9 mouse cellular contexts compared by ENCODE assay signal in the genomic region with DNA sequence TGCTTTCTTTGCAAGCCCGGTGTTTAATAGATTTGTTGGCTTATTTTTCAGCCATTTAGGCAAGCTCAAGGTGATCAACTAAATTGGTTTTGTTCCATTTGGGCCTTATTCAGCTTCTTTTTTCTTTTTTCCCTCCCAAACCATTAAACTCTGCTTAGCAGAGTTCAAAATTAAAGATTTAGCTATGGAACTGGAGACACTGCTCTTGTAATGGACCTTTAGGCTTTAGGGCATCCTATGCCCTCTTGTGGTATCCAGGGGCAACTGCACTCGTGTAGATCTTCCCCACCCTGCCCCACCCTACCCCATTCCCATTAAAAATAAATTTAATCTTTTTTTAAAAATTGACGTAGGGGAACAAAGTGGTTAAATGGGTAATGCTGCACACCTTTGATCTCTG. TPM values are rescaled to one million over a fixed set of nuclear protein-coding genes. Genes with fewer than 3 reads are reported as not detected.
DNase-seq lines count a peak whose midpoint lies in the region; ATAC-seq and TF ChIP-seq lines count a peak whose summit lies in the region.
"Had no signal": no experiment of that assay in that cellular context is flagged by ENCODE, and none has a peak within 500 bp of the region (broad histone marks: within the 10 kb centered on the region; RNA-seq: fewer than 3 reads in every experiment).

No protein-coding gene starts in this region.

- no peaks in the 10 kb centered on the region for H3K27me3 ChIP-seq in thymus, adult 2 months (ENCODE audit: control insufficient read depth, insufficient read depth, low read length)
- H3K27me3 ChIP-seq in heart, postnatal 0 days (ENCODE audit: control insufficient read depth, insufficient read depth, low read length): no peaks in the 10 kb centered on the region
- no peaks in the 10 kb centered on the region for H3K27me3 ChIP-seq in limb, embryonic 15.5 days

- no peak for TF ChIP-seq CTCF in thymus, adult 2 months (IDR thresholded peaks at IDR 0.05; ENCODE audit: borderline replicate concordance, control insufficient read depth, extremely low read depth, insufficient read depth, low read length, poor library complexity)
- TF ChIP-seq CTCF in heart, postnatal 0 days (IDR thresholded peaks at IDR 0.05; ENCODE audit: low read depth): peak; percentile 64

- H3K27ac ChIP-seq in thymus, adult 2 months (ENCODE audit: control insufficient read depth, insufficient read depth, low read length): no peak overlapping the region
- H3K27ac ChIP-seq in heart, postnatal 0 days (ENCODE audit: low read depth): no peak overlapping the region
- H3K27ac ChIP-seq in limb, embryonic 15.5 days: no peak overlapping the region

- 50% methylated on average over 3 of the region's 3 CpGs for WGBS in thymus, adult 2 months
- WGBS in heart, postnatal 0 days: 43% methylated on average over 3 of the region's 3 CpGs
- 39% methylated on average over 3 of the region's 3 CpGs for WGBS in limb, embryonic 15.5 days

- peaks cover 5% of the 10 kb centered on the region for H3K4me1 ChIP-seq in thymus, adult 2 months (replicated peaks; ENCODE audit: control insufficient read depth, insufficient read depth, low read length)
- H3K4me1 ChIP-seq in heart, postnatal 0 days (ENCODE audit: control insufficient read depth, insufficient read depth): peaks cover 18% of the 10 kb centered on the region
- H3K4me1 ChIP-seq in limb, embryonic 15.5 days: peaks cover 25% of the 10 kb centered on the region

- peak; percentile 19 for DNase-seq in thymus, adult 2 months
- DNase-seq in thymus, postnatal 25 days: no peak
- peak; percentile 25 for DNase-seq in embryo, embryonic 9.5 days (ENCODE audit: extremely low spot score)
- peak; percentile 51 for DNase-seq in heart, postnatal 0 days (ENCODE audit: low spot score)
- peak; percentile 36 for DNase-seq in naive thymus-derived CD4-positive, alpha-beta T cell, adult 2 months (ENCODE audit: low read depth)
- no peak for DNase-seq in urinary bladder, adult 18-20 months (ENCODE audit: low spot score in 2 of 2)

- H3K4me3 ChIP-seq in thymus, adult 2 months (ENCODE audit: control insufficient read depth, insufficient read depth, low read length): no peak overlapping the region
- H3K4me3 ChIP-seq in heart, postnatal 0 days (ENCODE audit: low read depth, low read length): no peak overlapping the region
- peak overlapping the region; percentile 85 for H3K4me3 ChIP-seq in limb, embryonic 15.5 days

- H3K36me3 ChIP-seq in thymus, adult 2 months (ENCODE audit: control insufficient read depth, insufficient read depth, low read length): peaks cover 14% of the 10 kb centered on the region; the same call in 1 of the 2 replicates
- H3K36me3 ChIP-seq in heart, postnatal 0 days (replicated peaks; ENCODE audit: control insufficient read depth, insufficient read depth, low read length): peaks cover 12% of the 10 kb centered on the region
- peaks cover 7% of the 10 kb centered on the region for H3K36me3 ChIP-seq in limb, embryonic 15.5 days

- H3K9ac ChIP-seq in heart, postnatal 0 days (replicated peaks; ENCODE audit: low read depth, low read length): no peak overlapping the region
- no peak overlapping the region for H3K9ac ChIP-seq in limb, embryonic 15.5 days

- TF ChIP-seq EP300 in heart, postnatal 0 days (IDR thresholded peaks at IDR 0.05; ENCODE audit: low read depth): no peak

- no peak for ATAC-seq in heart, postnatal 0 days (ENCODE audit: insufficient read depth, low read depth)
- no peak for ATAC-seq in limb, embryonic 15.5 days (ENCODE audit: insufficient number of reproducible peaks, low FRiP score, low TSS enrichment, low read depth)
- ATAC-seq in frontal cortex, adult (ENCODE audit: low TSS enrichment): no peak

- H3K9me3 ChIP-seq in heart, postnatal 0 days (replicated peaks; ENCODE audit: control insufficient read depth, low read length): no peaks in the 10 kb centered on the region
- H3K9me3 ChIP-seq in limb, embryonic 15.5 days: no peaks in the 10 kb centered on the region

- H3K4me2 ChIP-seq in heart, postnatal 0 days (ENCODE audit: low read depth, low read length): peak overlapping the region; percentile 87
- peak overlapping the region; percentile 95 for H3K4me2 ChIP-seq in limb, embryonic 15.5 days

- no peak for TF ChIP-seq POLR2A in thymus, adult 2 months (IDR thresholded peaks at IDR 0.05; ENCODE audit: control insufficient read depth, extremely low read depth, insufficient read depth, low read length, poor library complexity)

RNA-seq across cellular contexts. Expression of gene BC049762, which starts 2.5 kb away (rescaled TPM):
- polyA plus RNA-seq in thymus, adult 2 months (2012; rRNA removed): 0.15 and 0.26 TPM in 2 replicates
- 5.1 TPM in 1 of 2 replicates, not detected in the other for total RNA-seq in heart, postnatal 0 days (2014; rRNA removed; ENCODE audit: low replicate concordance)
- 0.41 and 0.52 TPM in 2 replicates for polyA plus RNA-seq in heart, postnatal 0 days (2015; fragmentation: Nextera tagmentation; extraction: Ambion mirVana)
- polyA plus RNA-seq in limb, embryonic 15.5 days (2015; fragmentation: Nextera tagmentation; extraction: Ambion mirVana): 0.33 and 0.50 TPM in 2 replicates

RNA-seq across cellular contexts. Expression of gene Clk4, which starts 3.8 kb away (rescaled TPM):
- 62.9 and 68.2 TPM in 2 replicates for polyA plus RNA-seq in thymus, adult 2 months (2012; rRNA removed)
- total RNA-seq in heart, postnatal 0 days (2014; rRNA removed; ENCODE audit: low replicate concordance): 32.9 and 36.6 TPM in 2 replicates
- polyA plus RNA-seq in heart, postnatal 0 days (2015; fragmentation: Nextera tagmentation; extraction: Ambion mirVana): 54.8 and 56.2 TPM in 2 replicates
- 115 and 119 TPM in 2 replicates for polyA plus RNA-seq in limb, embryonic 15.5 days (2015; fragmentation: Nextera tagmentation; extraction: Ambion mirVana)

RNA-seq across cellular contexts. Expression of gene Col23a1, which starts 24.4 kb away (rescaled TPM):
- polyA plus RNA-seq in thymus, adult 2 months (2012; rRNA removed): 0.80 and 1.2 TPM in 2 replicates
- total RNA-seq in heart, postnatal 0 days (2014; rRNA removed; ENCODE audit: low replicate concordance): 7.2 and 9.8 TPM in 2 replicates
- polyA plus RNA-seq in heart, postnatal 0 days (2015; fragmentation: Nextera tagmentation; extraction: Ambion mirVana): 3.3 and 3.5 TPM in 2 replicates
- polyA plus RNA-seq in limb, embryonic 15.5 days (2015; fragmentation: Nextera tagmentation; extraction: Ambion mirVana): 18.9 and 23.6 TPM in 2 replicates

RNA-seq across cellular contexts. Expression of gene Gm12569, which starts 45.1 kb away (rescaled TPM):
- polyA plus RNA-seq in thymus, adult 2 months (2012; rRNA removed): not detected in 2 replicates
- not detected in 2 replicates for total RNA-seq in heart, postnatal 0 days (2014; rRNA removed; ENCODE audit: low replicate concordance)
- polyA plus RNA-seq in heart, postnatal 0 days (2015; fragmentation: Nextera tagmentation; extraction: Ambion mirVana): not detected in 2 replicates
- polyA plus RNA-seq in limb, embryonic 15.5 days (2015; fragmentation: Nextera tagmentation; extraction: Ambion mirVana): not detected in 2 replicates
- polyA plus RNA-seq: large intestine, adult 2 months had no signal

Comparison
In these comparisons a context has a peak if more than half of its experiments do, and no peak if none do; other contexts are left out.
1. DNase-seq: peak in thymus, adult 2 months (single experiment), embryo, embryonic 9.5 days (single experiment), heart, postnatal 0 days (single experiment) and naive thymus-derived CD4-positive, alpha-beta T cell, adult 2 months (single experiment); none in thymus, postnatal 25 days (single experiment) and urinary bladder, adult 18-20 months (0 of 2).